Mouse (Mus musculus) forebrain, embryonic 11.5 days (tissue): ENCODE measurements at regions not wholly inside any gene's neighbourhood (a gene's known extent, or its start where the extent isn't known, plus 50 kb on each side); places are given as distances from the start of the nearest gene placed in this dataset.

Experiments
- ATAC-seq: fragments of 200-750 bp; cut with Nextera tagmentation; replicated peaks from 2 replicates; pipeline ENCODE4 v1.8.0; 2017; ENCODE audit warnings: moderate TSS enrichment; ENCODE audit not compliant: low FRiP score
- DNase-seq: peaks from one replicate; pipeline ENCODE4 v3.0.0-alpha.2; 2017; ENCODE audit warnings: low spot score
- H3K27ac ChIP-seq: fragments of 300-500 bp; sonication (generic); 2 replicates; pipeline ENCODE4 v1.5.1; 2014; ENCODE audit warnings: low read depth, low read length
- H3K27me3 ChIP-seq: fragments of 300-500 bp; sonication (generic); 2 replicates; pipeline ENCODE4 v1.6.1; 2014; ENCODE audit warnings: mild to moderate bottlenecking, low read length, mixed read lengths; ENCODE audit not compliant: control insufficient read depth, insufficient read depth
- H3K36me3 ChIP-seq: fragments of 300-500 bp; sonication (generic); 2 replicates; pipeline ENCODE4 v1.6.1; 2014; ENCODE audit warnings: mild to moderate bottlenecking, low read length, moderate library complexity, mixed read lengths; ENCODE audit not compliant: control insufficient read depth, insufficient read depth
- H3K4me1 ChIP-seq: fragments of 300-500 bp; sonication (generic); replicated peaks from 2 replicates; pipeline ENCODE4 v1.6.1; 2014; ENCODE audit warnings: low read length, mixed read lengths; ENCODE audit not compliant: control insufficient read depth, insufficient read depth
- H3K4me2 ChIP-seq: fragments of 300-500 bp; sonication (generic); 2 replicates; pipeline ENCODE4 v1.6.1; 2014; ENCODE audit warnings: low read depth, mild to moderate bottlenecking, low read length, moderate library complexity, mixed read lengths; ENCODE audit not compliant: severe bottlenecking
- H3K4me3 ChIP-seq: fragments of 300-500 bp; sonication (generic); 2 replicates; pipeline ENCODE4 v1.5.1; 2014; ENCODE audit warnings: low read depth, low read length
- H3K9ac ChIP-seq: fragments of 300-500 bp; sonication (generic); 2 replicates; pipeline ENCODE4 v1.6.1; 2014; ENCODE audit warnings: low read length
- H3K9me3 ChIP-seq: fragments of 300-500 bp; sonication (generic); 2 replicates; pipeline ENCODE4 v1.6.1; 2016; ENCODE audit warnings: low read length, mixed read lengths; ENCODE audit not compliant: control insufficient read depth
- WGBS: fragments of 180-500 bp; shearing (Covaris S2); extraction: QIAGEN DNeasy Blood & Tissue Kit; methylation state at CpG from one replicate; pipeline ENCODE4 v1.1.7; 2014; 5-methylcytosine and 5-hydroxymethylcytosine counted together

GRCm38 (mm10) chr7:70533552-70533951, 167.0 kb upstream of the Nr2f2 start:
- 76% methylated on average over 1 of the region's 1 CpGs for WGBS
- Histone ChIP-seq H3K4me3 (no peak overlapping the region), H3K4me1 (no peaks in the 10 kb centered on the region), H3K27me3 (no peaks in the 10 kb centered on the region), H3K9ac (no peak overlapping the region), H3K36me3 (no peaks in the 10 kb centered on the region), H3K9me3 (no peaks in the 10 kb centered on the region; the same call in 1 of the 2 replicates), H3K27ac (no peak overlapping the region), H3K4me2 (no peak overlapping the region)
- DNase-seq (no peak), ATAC-seq (peak; percentile 63)

- Histone ChIP-seq H3K27me3 (no peaks in the 10 kb centered on the region), H3K4me3 (no peak overlapping the region), H3K36me3 (no peaks in the 10 kb centered on the region), H3K4me1 (no peaks in the 10 kb centered on the region), H3K9ac (no peak overlapping the region), H3K27ac (no peak overlapping the region), H3K9me3 (no peaks in the 10 kb centered on the region; the same call in 1 of the 2 replicates), H3K4me2 (no peak overlapping the region)
- no peak for ATAC-seq
- no peak for DNase-seq
- 86% methylated on average over 4 of the region's 4 CpGs for WGBS
Measured at GRCm38 (mm10) chr7:70527921-70528320, 161.4 kb upstream of the Nr2f2 start.

GRCm38 (mm10) chr7:70525372-70525771, 158.8 kb upstream of the Nr2f2 start:
- H3K4me1 ChIP-seq: no peaks in the 10 kb centered on the region
- no peak overlapping the region for H3K27ac ChIP-seq
- no peak overlapping the region for H3K9ac ChIP-seq
- ATAC-seq (no peak), DNase-seq (no peak)
- H3K4me2 ChIP-seq: no peak overlapping the region
- no peaks in the 10 kb centered on the region for H3K27me3 ChIP-seq
- no peaks in the 10 kb centered on the region; the same call in 1 of the 2 replicates for H3K9me3 ChIP-seq
- no peaks in the 10 kb centered on the region for H3K36me3 ChIP-seq
- no peak overlapping the region for H3K4me3 ChIP-seq
- 90% methylated on average over 2 of the region's 2 CpGs for WGBS

GRCm38 (mm10) chr7:70524744-70525143, 158.2 kb upstream of the Nr2f2 start:
- WGBS: 94% methylated on average over 9 of the region's 9 CpGs
- ATAC-seq (no peak), DNase-seq (no peak)
- H3K27ac ChIP-seq: no peak overlapping the region
- H3K4me3 ChIP-seq: no peak overlapping the region
- no peaks in the 10 kb centered on the region for H3K4me1 ChIP-seq
- H3K4me2 ChIP-seq: no peak overlapping the region
- H3K36me3 ChIP-seq: no peaks in the 10 kb centered on the region
- no peak overlapping the region for H3K9ac ChIP-seq
- H3K9me3 ChIP-seq: no peaks in the 10 kb centered on the region; the same call in 1 of the 2 replicates
- no peaks in the 10 kb centered on the region for H3K27me3 ChIP-seq

DNA sequence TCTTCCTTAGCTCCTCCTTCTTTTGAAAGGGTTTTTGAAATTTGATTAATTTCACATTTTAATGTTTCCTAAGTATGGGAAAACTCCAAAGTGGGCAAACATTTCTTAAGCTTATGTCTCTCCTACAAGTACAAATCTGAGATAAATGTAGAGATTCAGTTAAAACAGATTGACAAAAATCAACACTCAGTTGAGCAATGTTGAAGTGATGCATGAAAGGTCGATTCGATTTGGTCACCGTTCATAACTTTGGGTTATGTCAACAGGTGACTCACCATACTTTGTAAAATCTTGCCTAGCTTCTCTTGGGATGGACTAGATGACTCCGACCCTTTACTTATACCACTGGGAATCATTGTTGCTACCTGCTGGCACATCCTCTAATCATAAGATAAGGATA, 157.7 kb upstream of the Nr2f2 start:
- H3K36me3 ChIP-seq: no peaks in the 10 kb centered on the region
- WGBS: 98% methylated on average over 4 of the region's 4 CpGs
- H3K9ac ChIP-seq: no peak overlapping the region
- DNase-seq: no peak
- no peaks in the 10 kb centered on the region for H3K4me1 ChIP-seq
- no peaks in the 10 kb centered on the region for H3K27me3 ChIP-seq
- no peak overlapping the region for H3K27ac ChIP-seq
- no peaks in the 10 kb centered on the region; the same call in 1 of the 2 replicates for H3K9me3 ChIP-seq
- no peak overlapping the region for H3K4me2 ChIP-seq
- no peak for ATAC-seq
- H3K4me3 ChIP-seq: no peak overlapping the region

GRCm38 (mm10) chr7:70516741-70517140, 150.2 kb upstream of the Nr2f2 start:
- no peak for ATAC-seq
- WGBS: 57% methylated on average over 3 of the region's 3 CpGs

DNA sequence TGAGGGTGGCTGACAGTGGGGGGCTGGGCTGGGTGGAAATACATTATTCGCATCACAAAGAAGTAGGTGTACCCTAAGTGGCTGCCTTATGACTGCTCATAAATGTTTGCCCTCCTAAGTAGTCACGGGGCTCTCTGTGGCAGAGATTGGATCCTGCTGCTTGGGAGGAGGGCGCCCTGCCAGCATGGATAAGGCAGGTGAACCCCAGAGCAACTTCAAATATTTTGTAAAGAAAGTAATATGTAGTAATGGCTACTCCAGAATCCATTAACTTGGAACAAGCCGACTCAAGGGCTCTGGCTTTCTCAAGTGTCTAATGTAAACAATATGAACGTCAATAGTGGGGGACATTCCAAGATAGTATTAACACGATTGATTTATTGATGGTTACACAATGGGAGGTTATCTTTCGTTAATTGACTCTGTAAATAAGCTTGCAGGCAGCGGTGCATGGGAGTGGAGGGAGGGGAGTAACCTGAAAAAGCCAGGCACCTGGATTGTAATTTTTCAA, 148.9 kb upstream of the Nr2f2 start:
- Histone ChIP-seq H3K9ac (no peak overlapping the region), H3K4me1 (peaks cover 2% of the 10 kb centered on the region; the same call in 1 of the 2 replicates), H3K27me3 (peaks cover 3% of the 10 kb centered on the region), H3K4me2 (no peak overlapping the region), H3K4me3 (no peak overlapping the region), H3K27ac (no peak overlapping the region), H3K9me3 (no peaks in the 10 kb centered on the region), H3K36me3 (no peaks in the 10 kb centered on the region)
- WGBS: 24% methylated on average over 8 of the region's 8 CpGs
- no peak for DNase-seq
- ATAC-seq: 0 out of 2 replicates have a peak, but pooled peaks have one; percentile 24

More at GRCm38 (mm10) chr7:70516741-70517140, 150.2 kb upstream of the Nr2f2 start:
- Histone ChIP-seq H3K27me3 (peaks cover 3% of the 10 kb centered on the region), H3K27ac (no peak overlapping the region), H3K36me3 (no peaks in the 10 kb centered on the region), H3K9ac (no peak overlapping the region), H3K4me3 (no peak overlapping the region), H3K4me2 (no peak overlapping the region), H3K9me3 (no peaks in the 10 kb centered on the region), H3K4me1 (peaks cover 2% of the 10 kb centered on the region; the same call in 1 of the 2 replicates)
- DNase-seq: no peak

GRCm38 (mm10) chr7:70514666-70515065, 148.1 kb upstream of the Nr2f2 start:
- Histone ChIP-seq H3K9ac (no peak overlapping the region), H3K36me3 (no peaks in the 10 kb centered on the region), H3K4me3 (no peak overlapping the region), H3K9me3 (no peaks in the 10 kb centered on the region), H3K4me1 (peaks cover 2% of the 10 kb centered on the region; the same call in 1 of the 2 replicates), H3K27me3 (peaks cover 3% of the 10 kb centered on the region), H3K27ac (no peak overlapping the region), H3K4me2 (no peak overlapping the region)
- DNase-seq (no peak), ATAC-seq (no peak)
- WGBS: 6% methylated on average over 6 of the region's 6 CpGs

DNA sequence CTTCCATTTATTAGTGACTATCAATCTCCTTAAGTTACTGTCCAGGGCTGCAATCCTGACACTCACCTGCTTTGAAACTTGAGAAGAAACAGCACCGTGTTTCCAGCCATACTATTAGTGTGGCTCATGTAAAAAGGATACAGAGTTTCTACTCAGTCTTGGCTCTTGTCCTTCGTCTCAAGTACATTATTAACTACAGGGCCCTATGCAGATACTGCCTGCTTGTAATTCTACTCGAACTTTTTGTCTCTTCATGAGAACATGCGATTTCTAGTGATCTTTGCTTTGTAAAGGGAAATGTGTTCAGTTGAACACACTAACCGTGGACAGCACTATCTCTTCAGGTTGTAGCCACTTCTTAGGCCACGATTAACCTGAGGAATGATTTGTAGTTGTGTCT, 145.8 kb upstream of the Nr2f2 start:
- DNase-seq: no peak
- no peak overlapping the region for H3K4me3 ChIP-seq
- H3K9me3 ChIP-seq: no peaks in the 10 kb centered on the region
- WGBS: 89% methylated on average over 6 of the region's 6 CpGs
- H3K27ac ChIP-seq: no peak overlapping the region
- no peak for ATAC-seq
- H3K9ac ChIP-seq: no peak overlapping the region
- no peak overlapping the region for H3K4me2 ChIP-seq
- H3K36me3 ChIP-seq: no peaks in the 10 kb centered on the region
- H3K4me1 ChIP-seq: peaks cover 2% of the 10 kb centered on the region; the same call in 1 of the 2 replicates
- H3K27me3 ChIP-seq: peaks cover 3% of the 10 kb centered on the region
